Mouse (Mus musculus) neural tube, embryonic 14.5 days (tissue): Measurements from ENCODE around the gene Rimbp3. TPM values are rescaled to one million over a fixed set of nuclear protein-coding genes. Genes with fewer than 3 reads are reported as not detected.

Experiments
- ATAC-seq: fragments of 200-750 bp; cut with Nextera tagmentation; 2 replicates; pipeline ENCODE4 v1.8.0; 2017; ENCODE audit warnings: low read depth, mild to moderate bottlenecking, moderate TSS enrichment, moderate library complexity
- H3K27ac ChIP-seq: fragments of 300-500 bp; sonication (generic); 2 replicates; pipeline ENCODE4 v1.5.1; 2014; ENCODE audit warnings: low read depth, mild to moderate bottlenecking, control low read depth, low read length, moderate library complexity, mixed read lengths
- H3K27me3 ChIP-seq: fragments of 300-500 bp; sonication (generic); 2 replicates; pipeline ENCODE4 v1.6.1; 2014; ENCODE audit warnings: low read length; ENCODE audit not compliant: control insufficient read depth, insufficient read depth
- H3K36me3 ChIP-seq: fragments of 300-500 bp; sonication (generic); 2 replicates; pipeline ENCODE4 v1.6.1; 2014; ENCODE audit warnings: low read length, mixed read lengths; ENCODE audit not compliant: control insufficient read depth, insufficient read depth
- H3K4me1 ChIP-seq: fragments of 300-500 bp; sonication (generic); 2 replicates; pipeline ENCODE4 v1.6.1; 2014; ENCODE audit warnings: low read length; ENCODE audit not compliant: control insufficient read depth, insufficient read depth
- H3K4me2 ChIP-seq: fragments of 300-500 bp; sonication (generic); 2 replicates; pipeline ENCODE4 v1.6.1; 2014; ENCODE audit warnings: mild to moderate bottlenecking, low read depth, low read length, control low read depth
- H3K4me3 ChIP-seq: fragments of 300-500 bp; sonication (generic); 2 replicates; pipeline ENCODE4 v1.5.1; 2014; ENCODE audit warnings: low read depth, low read length, control low read depth, mixed read lengths
- H3K9ac ChIP-seq: fragments of 300-500 bp; sonication (generic); replicated peaks from 2 replicates; pipeline ENCODE4 v1.6.1; 2014; ENCODE audit warnings: low read depth, mild to moderate bottlenecking, control low read depth, low read length, mixed read lengths
- H3K9me3 ChIP-seq: fragments of 300-500 bp; sonication (generic); 2 replicates; pipeline ENCODE4 v1.6.1; 2016; ENCODE audit warnings: low read length; ENCODE audit not compliant: control insufficient read depth
- WGBS: fragments of 180-500 bp; shearing (Covaris S2); extraction: QIAGEN DNeasy Blood & Tissue Kit; methylation state at CpG from one replicate; pipeline ENCODE4 v1.1.7; 2014; 5-methylcytosine and 5-hydroxymethylcytosine counted together
- polyA plus RNA-seq: library from polyadenylated mRNA; unstranded; fragments of >200 nt; fragmentation: Nextera tagmentation; extraction: Ambion mirVana; gene quantifications from 2 replicates; pipeline ENCODE4 v1.2.1, GENCODE M21; 2014

Gene Rimbp3
- polyA plus RNA-seq, 1 experiment from 2014 or later = 2.7 TPM

GRCm38 (mm10) chr16:17183003-17183402, 25.4 kb upstream of the Rimbp3 start:
- ATAC-seq = no peak
- no peaks in the 10 kb centered on the region for H3K4me1 ChIP-seq
- H3K27me3 ChIP-seq = no peaks in the 10 kb centered on the region
- no peak overlapping the region for H3K4me3 ChIP-seq
- WGBS = 92% methylated on average over 3 of the region's 3 CpGs
- no peak overlapping the region for H3K4me2 ChIP-seq
- H3K36me3 ChIP-seq = no peaks in the 10 kb centered on the region
- no peak overlapping the region for H3K9ac ChIP-seq
- no peak overlapping the region for H3K27ac ChIP-seq
- no peaks in the 10 kb centered on the region for H3K9me3 ChIP-seq

- no peaks in the 10 kb centered on the region for H3K9me3 ChIP-seq
- H3K27ac ChIP-seq = no peak overlapping the region
- H3K36me3 ChIP-seq = no peaks in the 10 kb centered on the region
- H3K4me2 ChIP-seq = no peak overlapping the region
- H3K4me1 ChIP-seq = no peaks in the 10 kb centered on the region
- H3K9ac ChIP-seq = no peak overlapping the region
- no peak for ATAC-seq
- H3K4me3 ChIP-seq = no peak overlapping the region
- no peaks in the 10 kb centered on the region for H3K27me3 ChIP-seq
These were observed 22.9 kb upstream of the Rimbp3 start for GRCm38 (mm10) chr16:17185475-17185874.

GRCm38 (mm10) chr16:17193823-17194222, 14.6 kb upstream of the Rimbp3 start:
- H3K27ac ChIP-seq = no peak overlapping the region
- no peaks in the 10 kb centered on the region for H3K4me1 ChIP-seq
- no peak for ATAC-seq
- no peak overlapping the region for H3K4me2 ChIP-seq
- no peak overlapping the region for H3K4me3 ChIP-seq
- no peaks in the 10 kb centered on the region; the same call in 1 of the 2 replicates for H3K36me3 ChIP-seq
- 96% methylated on average over 4 of the region's 4 CpGs for WGBS
- H3K9ac ChIP-seq = no peak overlapping the region
- H3K9me3 ChIP-seq = no peaks in the 10 kb centered on the region
- H3K27me3 ChIP-seq = no peaks in the 10 kb centered on the region

GRCm38 (mm10) chr16:17200121-17200952, 8.1 kb upstream of the Rimbp3 start:
- H3K27me3 ChIP-seq = no peaks in the 10 kb centered on the region
- 10% methylated on average over 24 of the region's 24 CpGs for WGBS
- ATAC-seq = 0 out of 2 replicates have a peak, but pooled peaks have one; percentile 3

GRCm38 (mm10) chr16:17200953-17201707, 7.3 kb upstream of the Rimbp3 start:
- Histone ChIP-seq H3K4me1 (peaks cover 11% of the 10 kb centered on the region), H3K27me3 (no peaks in the 10 kb centered on the region), H3K9ac (peak overlapping the region; percentile 98), H3K36me3 (no peaks in the 10 kb centered on the region), H3K4me2 (peak overlapping the region; percentile 67), H3K27ac (peak overlapping the region; percentile 82), H3K9me3 (no peaks in the 10 kb centered on the region), H3K4me3 (peak overlapping the region; percentile 97)
- ATAC-seq = peak; percentile 86
- WGBS = 0% methylated on average over 64 of the region's 72 CpGs

More at GRCm38 (mm10) chr16:17200121-17200952, 8.1 kb upstream of the Rimbp3 start:
- H3K36me3 ChIP-seq = no peaks in the 10 kb centered on the region
- H3K4me1 ChIP-seq = peaks cover 11% of the 10 kb centered on the region
- peak overlapping the region; percentile 97 for H3K4me3 ChIP-seq
- no peak overlapping the region for H3K27ac ChIP-seq
- H3K9ac ChIP-seq = peak overlapping the region; percentile 98
- no peaks in the 10 kb centered on the region for H3K9me3 ChIP-seq
- peak overlapping the region; percentile 67 for H3K4me2 ChIP-seq

- WGBS = 69% methylated on average over 2 of the region's 2 CpGs
These were observed 6.4 kb upstream of the Rimbp3 start for GRCm38 (mm10) chr16:17201977-17202376.

GRCm38 (mm10) chr16:17202549-17202948, 5.9 kb upstream of the Rimbp3 start, which contains the start of gene Ube2l3:
TSS of gene Ube2l3 (minus strand) at chr16:17202649.
- peak within 1 kb of the TSS; percentile 97 for H3K4me3 ChIP-seq
- H3K27me3 ChIP-seq = no peaks in the 10 kb centered on the region
- peaks cover 11% of the 10 kb centered on the region for H3K4me1 ChIP-seq
- WGBS = 95% methylated on average over 1 of the region's 1 CpGs
- no peak within 1 kb of the TSS for H3K9ac ChIP-seq
- no peak within 1 kb of the TSS for H3K4me2 ChIP-seq
- no peaks in the 10 kb centered on the region for H3K36me3 ChIP-seq
- no peak within 1 kb of the TSS for H3K27ac ChIP-seq
- no peaks in the 10 kb centered on the region for H3K9me3 ChIP-seq
- ATAC-seq = no peak

More at GRCm38 (mm10) chr16:17201977-17202376, 6.4 kb upstream of the Rimbp3 start:
- H3K4me3 ChIP-seq = no peak overlapping the region
- H3K4me1 ChIP-seq = peaks cover 11% of the 10 kb centered on the region
- H3K36me3 ChIP-seq = no peaks in the 10 kb centered on the region
- H3K27me3 ChIP-seq = no peaks in the 10 kb centered on the region
- peak; percentile 49; the same call in 1 of the 2 replicates for ATAC-seq
- H3K9ac ChIP-seq = no peak overlapping the region
- H3K9me3 ChIP-seq = no peaks in the 10 kb centered on the region
- no peak overlapping the region for H3K27ac ChIP-seq
- H3K4me2 ChIP-seq = no peak overlapping the region

- no peak overlapping the region for H3K4me3 ChIP-seq
- no peaks in the 10 kb centered on the region for H3K9me3 ChIP-seq
- ATAC-seq = no peak
- no peak overlapping the region for H3K9ac ChIP-seq
- H3K36me3 ChIP-seq = no peaks in the 10 kb centered on the region
- H3K27me3 ChIP-seq = no peaks in the 10 kb centered on the region
- WGBS = 5% methylated on average over 6 of the region's 6 CpGs
- no peak overlapping the region for H3K4me2 ChIP-seq
- peaks cover 13% of the 10 kb centered on the region for H3K4me1 ChIP-seq
- no peak overlapping the region for H3K27ac ChIP-seq
These were observed 3.4 kb upstream of the Rimbp3 start for GRCm38 (mm10) chr16:17204990-17205389.
